Mouse (Mus musculus): ENCODE data around the gene Tmem252. TPM values are rescaled to one million over a fixed set of nuclear protein-coding genes. Genes with fewer than 3 reads are reported as not detected.

The Tmem252 gene
- polyA plus RNA-seq, 1 experiment from 2014 or later, result 9.3 TPM

GRCm38 (mm10) chr19:24672366-24672960, 1.3 kb upstream of the Tmem252 start:
- 44% methylated on average over 10 of the region's 10 CpGs for WGBS
- no peaks in the 10 kb centered on the region for H3K9me3 ChIP-seq (ENCODE audit: control insufficient read depth)
- ATAC-seq, result no peak
- H3K36me3 ChIP-seq (ENCODE audit: control insufficient read depth, insufficient read depth), result no peaks in the 10 kb centered on the region
- H3K4me1 ChIP-seq (replicated peaks; ENCODE audit: control insufficient read depth, insufficient read depth, low read length), result peaks cover 6% of the 10 kb centered on the region; the same call in 1 of the 2 replicates
- no peak for TF ChIP-seq CTCF (IDR thresholded peaks at IDR 0.05; ENCODE audit: low read depth)
- no peak overlapping the region for H3K9ac ChIP-seq (ENCODE audit: low read depth, low read length)
- no peak overlapping the region for H3K4me3 ChIP-seq (ENCODE audit: low read depth, low read length)
- H3K4me2 ChIP-seq (replicated peaks; ENCODE audit: low read depth), result no peak overlapping the region
- H3K27me3 ChIP-seq (replicated peaks; ENCODE audit: control insufficient read depth, insufficient read depth, low read length), result no peaks in the 10 kb centered on the region
- peak overlapping the region; percentile 50 for H3K27ac ChIP-seq (ENCODE audit: low read depth, low read length)

- no peak; the same call in 1 of the 2 replicates for ATAC-seq
- no peaks in the 10 kb centered on the region for H3K36me3 ChIP-seq (ENCODE audit: control insufficient read depth, insufficient read depth)
Measured at GRCm38 (mm10) chr19:24673331-24673730, 477 bp upstream of the Tmem252 start.

GRCm38 (mm10) chr19:24676429-24676828, 2.6 kb downstream of the Tmem252 start:
- no peak for ATAC-seq
- no peaks in the 10 kb centered on the region for H3K9me3 ChIP-seq (ENCODE audit: control insufficient read depth)
- no peak overlapping the region for H3K4me3 ChIP-seq (ENCODE audit: low read depth, low read length)
- no peak for TF ChIP-seq CTCF (IDR thresholded peaks at IDR 0.05; ENCODE audit: low read depth)
- WGBS, result 84% methylated on average over 7 of the region's 7 CpGs
- 0 out of 2 replicates have a peak overlapping the region, but pooled peaks have one; percentile 3 for H3K4me2 ChIP-seq (replicated peaks; ENCODE audit: low read depth)
- H3K4me1 ChIP-seq (replicated peaks; ENCODE audit: control insufficient read depth, insufficient read depth, low read length), result peaks cover 6% of the 10 kb centered on the region; the same call in 1 of the 2 replicates
- H3K36me3 ChIP-seq (ENCODE audit: control insufficient read depth, insufficient read depth), result no peaks in the 10 kb centered on the region
- no peak overlapping the region for H3K27ac ChIP-seq (ENCODE audit: low read depth, low read length)
- no peaks in the 10 kb centered on the region for H3K27me3 ChIP-seq (replicated peaks; ENCODE audit: control insufficient read depth, insufficient read depth, low read length)
- H3K9ac ChIP-seq (ENCODE audit: low read depth, low read length), result no peak overlapping the region

More at GRCm38 (mm10) chr19:24673331-24673730, 477 bp upstream of the Tmem252 start:
- WGBS, result 47% methylated on average over 10 of the region's 10 CpGs
- Histone ChIP-seq H3K4me1 (replicated peaks; ENCODE audit: control insufficient read depth, insufficient read depth, low read length) (peaks cover 6% of the 10 kb centered on the region; the same call in 1 of the 2 replicates), H3K27ac (ENCODE audit: low read depth, low read length) (peak overlapping the region; percentile 57), H3K4me3 (ENCODE audit: low read depth, low read length) (no peak overlapping the region), H3K4me2 (replicated peaks; ENCODE audit: low read depth) (peak overlapping the region; percentile 60), H3K9me3 (ENCODE audit: control insufficient read depth) (no peaks in the 10 kb centered on the region), H3K9ac (ENCODE audit: low read depth, low read length) (no peak overlapping the region), H3K27me3 (replicated peaks; ENCODE audit: control insufficient read depth, insufficient read depth, low read length) (no peaks in the 10 kb centered on the region)
- no peak for TF ChIP-seq CTCF (IDR thresholded peaks at IDR 0.05; ENCODE audit: low read depth)

- WGBS, result 68% methylated on average over 8 of the region's 8 CpGs
Measured at GRCm38 (mm10) chr19:24677242-24677984, 3.6 kb downstream of the Tmem252 start.

GRCm38 (mm10) chr19:24683016-24683720, 9.4 kb downstream of the Tmem252 start:
- TF ChIP-seq CTCF (IDR thresholded peaks at IDR 0.05; ENCODE audit: low read depth), result no peak
- Histone ChIP-seq H3K36me3 (ENCODE audit: control insufficient read depth, insufficient read depth) (no peaks in the 10 kb centered on the region), H3K4me1 (replicated peaks; ENCODE audit: control insufficient read depth, insufficient read depth, low read length) (peaks cover 12% of the 10 kb centered on the region), H3K27ac (ENCODE audit: low read depth, low read length) (peak overlapping the region; percentile 87), H3K9me3 (ENCODE audit: control insufficient read depth) (no peaks in the 10 kb centered on the region), H3K4me2 (replicated peaks; ENCODE audit: low read depth) (peak overlapping the region; percentile 33), H3K27me3 (replicated peaks; ENCODE audit: control insufficient read depth, insufficient read depth, low read length) (no peaks in the 10 kb centered on the region), H3K9ac (ENCODE audit: low read depth, low read length) (no peak overlapping the region), H3K4me3 (ENCODE audit: low read depth, low read length) (no peak overlapping the region)
- ATAC-seq, result peak; percentile 96
- WGBS, result 30% methylated on average over 12 of the region's 12 CpGs

More at GRCm38 (mm10) chr19:24677242-24677984, 3.6 kb downstream of the Tmem252 start:
- H3K4me3 ChIP-seq (ENCODE audit: low read depth, low read length), result no peak overlapping the region
- no peak overlapping the region for H3K4me2 ChIP-seq (replicated peaks; ENCODE audit: low read depth)
- no peaks in the 10 kb centered on the region for H3K9me3 ChIP-seq (ENCODE audit: control insufficient read depth)
- H3K27ac ChIP-seq (ENCODE audit: low read depth, low read length), result no peak overlapping the region
- H3K9ac ChIP-seq (ENCODE audit: low read depth, low read length), result no peak overlapping the region
- no peaks in the 10 kb centered on the region for H3K27me3 ChIP-seq (replicated peaks; ENCODE audit: control insufficient read depth, insufficient read depth, low read length)
- no peak for TF ChIP-seq CTCF (IDR thresholded peaks at IDR 0.05; ENCODE audit: low read depth)
- no peaks in the 10 kb centered on the region for H3K36me3 ChIP-seq (ENCODE audit: control insufficient read depth, insufficient read depth)
- peaks cover 12% of the 10 kb centered on the region for H3K4me1 ChIP-seq (replicated peaks; ENCODE audit: control insufficient read depth, insufficient read depth, low read length)
- ATAC-seq, result no peak

- Histone ChIP-seq H3K4me1 (replicated peaks; ENCODE audit: control insufficient read depth, insufficient read depth, low read length) (peaks cover 12% of the 10 kb centered on the region), H3K27me3 (replicated peaks; ENCODE audit: control insufficient read depth, insufficient read depth, low read length) (no peaks in the 10 kb centered on the region), H3K9ac (ENCODE audit: low read depth, low read length) (no peak overlapping the region), H3K4me3 (ENCODE audit: low read depth, low read length) (no peak overlapping the region), H3K4me2 (replicated peaks; ENCODE audit: low read depth) (no peak overlapping the region), H3K36me3 (ENCODE audit: control insufficient read depth, insufficient read depth) (no peaks in the 10 kb centered on the region; the same call in 1 of the 2 replicates), H3K27ac (ENCODE audit: low read depth, low read length) (no peak overlapping the region), H3K9me3 (ENCODE audit: control insufficient read depth) (no peaks in the 10 kb centered on the region)
- TF ChIP-seq CTCF (IDR thresholded peaks at IDR 0.05; ENCODE audit: low read depth), result no peak
- WGBS, result 84% methylated on average over 10 of the region's 10 CpGs
- ATAC-seq, result no peak
Measured at GRCm38 (mm10) chr19:24686411-24686810, 12.6 kb downstream of the Tmem252 start.

Measured in intestine, postnatal 0 days (tissue).